Mouse (Mus musculus): ENCODE data around the gene Ntf5. TPM values are rescaled to one million over a fixed set of nuclear protein-coding genes. Genes with fewer than 3 reads are reported as not detected.

Ntf5 gene
- total RNA-seq, 2 experiments from 2014 or later: not detected

- intact Hi-C loops (cut with DNase I): loop anchor here (10.0 kb wide), 1 partner anchor 92 kb away; no protein-coding TSS in a partner anchor
- DNase-seq (ENCODE audit: low spot score in 2 of 2): no peak
Observed at GRCm38 (mm10) chr7:45396787-45397186, 16.7 kb upstream of the Ntf5 start.

GRCm38 (mm10) chr7:45401521-45402085 is 11.9 kb upstream of the Ntf5 start:
- no peak for DNase-seq (ENCODE audit: low spot score in 2 of 2)
- intact Hi-C loops (cut with DNase I): no loop called here

GRCm38 (mm10) chr7:45403532-45404261 is 9.8 kb upstream of the Ntf5 start:
- no peak for DNase-seq (ENCODE audit: low spot score in 2 of 2)
- intact Hi-C loops (cut with DNase I): no loop called here

- intact Hi-C loops (cut with DNase I): no loop called here
- DNase-seq (ENCODE audit: low spot score in 2 of 2): peak; percentile 58 to 61
Observed at GRCm38 (mm10) chr7:45405091-45406075, 8.1 kb upstream of the Ntf5 start, which contains the start of gene Kcna7. Gene Kcna7 (plus strand): TSS chr7:45405653.

- intact Hi-C loops (cut with DNase I): no loop called here
- DNase-seq (ENCODE audit: low spot score in 2 of 2): no peak
Observed at GRCm38 (mm10) chr7:45406157-45407156, 7.0 kb upstream of the Ntf5 start.

GRCm38 (mm10) chr7:45407836-45408235 is 5.7 kb upstream of the Ntf5 start:
- intact Hi-C loops (cut with DNase I): no loop called here
- no peak for DNase-seq (ENCODE audit: low spot score in 2 of 2)

- no peak for DNase-seq (ENCODE audit: low spot score in 2 of 2)
- intact Hi-C loops (cut with DNase I): no loop called here
Observed at GRCm38 (mm10) chr7:45408351-45408750, 5.1 kb upstream of the Ntf5 start.

GRCm38 (mm10) chr7:45408949-45409348 is 4.5 kb upstream of the Ntf5 start:
- DNase-seq (ENCODE audit: low spot score in 2 of 2): no peak
- intact Hi-C loops (cut with DNase I): no loop called here

- no peak for DNase-seq (ENCODE audit: low spot score in 2 of 2)
- intact Hi-C loops (cut with DNase I): no loop called here
Observed at GRCm38 (mm10) chr7:45409497-45410163, 3.9 kb upstream of the Ntf5 start.

GRCm38 (mm10) chr7:45412421-45412820 is 1.1 kb upstream of the Ntf5 start:
- DNase-seq (ENCODE audit: low spot score in 2 of 2): no peak
- intact Hi-C loops (cut with DNase I): no loop called here

- no peak for DNase-seq (ENCODE audit: low spot score in 2 of 2)
- intact Hi-C loops (cut with DNase I): no loop called here
Observed at GRCm38 (mm10) chr7:45413864-45414739, 607 bp downstream of the Ntf5 start.

GRCm38 (mm10) chr7:45414740-45415224 is 1.3 kb downstream of the Ntf5 start:
- intact Hi-C loops (cut with DNase I): no loop called here
- DNase-seq (ENCODE audit: low spot score in 2 of 2): no peak

GRCm38 (mm10) chr7:45415636-45416035 is 2.1 kb downstream of the Ntf5 start:
- intact Hi-C loops (cut with DNase I): no loop called here
- peak; percentile 33 to 69 for DNase-seq (ENCODE audit: low spot score in 2 of 2)

- intact Hi-C loops (cut with DNase I): no loop called here
- no peak for DNase-seq (ENCODE audit: low spot score in 2 of 2)
Observed at GRCm38 (mm10) chr7:45417962-45418492, 4.5 kb downstream of the Ntf5 start.

- intact Hi-C loops (cut with DNase I): no loop called here
- no peak for DNase-seq (ENCODE audit: low spot score in 2 of 2)
Observed at GRCm38 (mm10) chr7:45419859-45420614, 6.5 kb downstream of the Ntf5 start.

- no peak for DNase-seq (ENCODE audit: low spot score in 2 of 2)
- intact Hi-C loops (cut with DNase I): no loop called here
Observed at GRCm38 (mm10) chr7:45420615-45420919, 7.1 kb downstream of the Ntf5 start, which contains the start of gene Lhb. Gene Lhb (plus strand): TSS chr7:45420820.

GRCm38 (mm10) chr7:45421194-45421593 is 7.7 kb downstream of the Ntf5 start:
- DNase-seq (ENCODE audit: low spot score in 2 of 2): no peak
- intact Hi-C loops (cut with DNase I): no loop called here

Data from left cerebral cortex, postnatal 36 days (tissue).